Mouse (Mus musculus) midbrain, embryonic 13.5 days (tissue): Measurements from ENCODE around the gene Stk4. TPM values are rescaled to one million over a fixed set of nuclear protein-coding genes. Genes with fewer than 3 reads are reported as not detected.

Experiments used
- polyA plus RNA-seq: library from polyadenylated mRNA; unstranded; fragments of >200 nt; fragmentation: Nextera tagmentation; extraction: Ambion mirVana; gene quantifications from 2 replicates; pipeline ENCODE4 v1.2.1, GENCODE M21; 2015

The Stk4 gene
- polyA plus RNA-seq, 1 experiment from 2014 or later: 27.0 TPM

Other genes starting within 250 kb of the Stk4 start
- 0.15 and 0.23 TPM in 2 replicates for gene Ccn5, start 249.5 kb upstream of the Stk4 start, polyA plus RNA-seq
- 0.13 TPM in 1 of 2 replicates, not detected in the other for gene Kcnk15, start 216.7 kb upstream of the Stk4 start, polyA plus RNA-seq
- 6.9 and 8.1 TPM in 2 replicates for gene Rims4, start 151.6 kb upstream of the Stk4 start, polyA plus RNA-seq
- 401 and 431 TPM in 2 replicates for gene Ywhab, start 75.4 kb upstream of the Stk4 start, polyA plus RNA-seq
- gene Pabpc1l, start 44.9 kb upstream of the Stk4 start, polyA plus RNA-seq: 1.1 and 1.8 TPM in 2 replicates
- gene Tomm34, start 847 bp downstream of the Stk4 start, polyA plus RNA-seq: 44.2 and 48.4 TPM in 2 replicates
- gene Kcns1, start 100.8 kb downstream of the Stk4 start, polyA plus RNA-seq: 0.16 and 0.23 TPM in 2 replicates
- gene Wfdc5, start 112.4 kb downstream of the Stk4 start, polyA plus RNA-seq: not detected in 2 replicates
- not detected in 2 replicates for gene Wfdc12, start 120.3 kb downstream of the Stk4 start, polyA plus RNA-seq
- gene Wfdc15a, start 129.8 kb downstream of the Stk4 start, polyA plus RNA-seq: not detected in 2 replicates
- gene Wfdc15b, start 151.3 kb downstream of the Stk4 start, polyA plus RNA-seq: not detected in 2 replicates
- not detected in 2 replicates for gene Svs2, start 168.1 kb downstream of the Stk4 start, polyA plus RNA-seq
- not detected in 2 replicates for gene Svs3b, start 186.3 kb downstream of the Stk4 start, polyA plus RNA-seq
- not detected in 2 replicates for gene Svs4, start 208.1 kb downstream of the Stk4 start, polyA plus RNA-seq
- not detected in 2 replicates for gene Svs3a, start 218.9 kb downstream of the Stk4 start, polyA plus RNA-seq
- not detected in 2 replicates for gene Svs6, start 246.4 kb downstream of the Stk4 start, polyA plus RNA-seq